Mouse (Mus musculus): ENCODE measurements around the gene Leng9. TPM values are rescaled to one million over a fixed set of nuclear protein-coding genes. Genes with fewer than 3 reads are reported as not detected.
"Not testable (repeated sequence)": the region's sequence is repeated elsewhere in the genome, so short reads cannot be mapped to it uniquely, and the experiment has no call there.

The Leng9 gene
- total RNA-seq (2014; fragmentation: Nextera tagmentation), result 0.32 TPM in 1 of 2 replicates, not detected in the other
- 1.4 and 2.0 TPM in 2 replicates for total RNA-seq (2017)

- ATAC-seq (replicated peaks; ENCODE audit: poor library complexity, severe bottlenecking), result no peak
Observed at GRCm38 (mm10) chr7:4150059-4150541, at the start of gene Leng9. Leng9 (minus strand) TSS chr7:4150374.

DNA sequence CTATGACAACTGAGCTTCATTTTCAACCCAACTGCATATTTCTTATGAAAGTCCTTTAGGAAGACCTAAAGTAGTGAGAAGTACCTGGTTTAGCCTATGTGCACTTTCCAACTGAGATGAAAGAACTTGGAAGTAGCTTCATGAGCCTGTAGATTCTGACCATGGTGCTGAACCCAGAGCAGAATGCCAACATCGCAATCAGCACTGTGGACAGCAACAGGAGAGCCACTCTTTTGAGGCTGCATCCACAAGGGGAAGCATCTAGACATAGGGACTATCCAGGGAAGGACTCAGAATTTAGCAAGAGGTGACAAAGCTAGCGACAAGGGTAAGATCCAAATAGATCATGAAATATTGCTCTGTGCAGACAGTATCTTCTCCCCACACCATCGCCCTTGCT, 28.3 kb upstream of the Leng9 start:
- peak; percentile 50 for ATAC-seq (replicated peaks; ENCODE audit: poor library complexity, severe bottlenecking)

- ATAC-seq (replicated peaks; ENCODE audit: poor library complexity, severe bottlenecking), result no peak
Observed at GRCm38 (mm10) chr7:4170193-4170938, 20.2 kb upstream of the Leng9 start.

DNA sequence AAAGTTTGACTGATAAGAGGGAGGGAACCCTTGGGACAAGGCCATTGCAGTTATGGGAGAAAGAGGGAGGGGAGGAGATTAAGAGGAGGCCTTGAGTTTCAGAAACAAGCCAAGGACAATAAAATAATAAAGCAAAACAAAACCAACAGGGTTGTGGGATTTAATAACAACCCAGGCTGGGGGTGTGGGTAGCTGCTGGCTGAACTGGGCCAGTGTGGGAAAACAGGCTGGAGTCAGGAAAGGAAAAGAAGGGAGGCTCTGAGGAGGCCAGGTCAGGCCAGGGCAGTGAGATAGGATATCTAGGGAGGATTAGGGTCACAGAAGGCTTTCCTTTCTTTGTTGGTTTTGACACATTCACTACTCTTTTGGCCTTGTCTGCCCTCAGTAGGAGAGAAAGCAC, 16.9 kb upstream of the Leng9 start:
- ATAC-seq (replicated peaks; ENCODE audit: poor library complexity, severe bottlenecking), result no peak

GRCm38 (mm10) chr7:4165286-4165685, 15.1 kb upstream of the Leng9 start:
- ATAC-seq (replicated peaks; ENCODE audit: poor library complexity, severe bottlenecking), result no peak

DNA sequence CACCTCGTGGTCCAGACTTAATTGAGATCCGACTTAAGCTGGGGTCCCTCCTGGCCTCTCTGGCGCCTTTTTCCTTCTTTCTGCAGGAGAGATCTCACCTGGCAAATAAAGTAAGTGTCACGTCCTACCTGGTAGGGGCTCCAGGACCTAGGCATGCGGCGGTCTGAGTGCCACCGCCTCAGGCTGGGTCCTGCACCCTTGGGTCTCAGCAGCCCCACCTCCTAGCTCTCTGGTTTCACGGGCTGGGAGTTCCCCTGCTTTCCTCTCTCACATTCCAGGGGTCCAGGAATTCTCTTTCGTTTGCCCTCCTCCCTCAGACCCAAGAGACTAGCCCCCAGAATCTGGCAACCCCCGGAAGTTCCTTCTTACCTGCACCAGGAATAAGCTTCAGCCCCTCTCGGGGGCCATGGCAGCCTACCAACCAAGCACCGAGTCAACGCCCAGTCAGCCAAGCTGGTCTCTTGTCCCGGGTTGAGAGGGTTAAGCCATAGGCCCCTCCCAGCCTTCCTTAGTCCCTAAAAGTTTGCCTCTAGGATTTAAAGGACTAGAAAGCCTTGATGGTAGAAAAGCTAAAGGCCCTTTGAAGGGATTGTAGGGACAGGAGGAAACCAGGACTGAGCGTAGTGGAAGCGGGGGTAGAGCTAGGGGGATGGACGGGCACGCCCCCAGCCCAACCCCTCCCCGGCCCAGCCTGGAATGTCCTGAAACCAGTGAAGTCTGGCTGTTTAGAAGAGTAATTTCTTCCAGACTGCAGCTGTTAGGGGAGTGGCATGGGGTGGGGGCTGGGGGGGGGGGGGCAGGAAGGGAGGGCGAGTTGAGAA, 14.1 kb upstream of the Leng9 start, which contains the start of gene Cdc42ep5:
Cdc42ep5 (minus strand) TSS at position 771 of the 821 bp plus-strand sequence.
- ATAC-seq (replicated peaks; ENCODE audit: poor library complexity, severe bottlenecking), result no peak

DNA sequence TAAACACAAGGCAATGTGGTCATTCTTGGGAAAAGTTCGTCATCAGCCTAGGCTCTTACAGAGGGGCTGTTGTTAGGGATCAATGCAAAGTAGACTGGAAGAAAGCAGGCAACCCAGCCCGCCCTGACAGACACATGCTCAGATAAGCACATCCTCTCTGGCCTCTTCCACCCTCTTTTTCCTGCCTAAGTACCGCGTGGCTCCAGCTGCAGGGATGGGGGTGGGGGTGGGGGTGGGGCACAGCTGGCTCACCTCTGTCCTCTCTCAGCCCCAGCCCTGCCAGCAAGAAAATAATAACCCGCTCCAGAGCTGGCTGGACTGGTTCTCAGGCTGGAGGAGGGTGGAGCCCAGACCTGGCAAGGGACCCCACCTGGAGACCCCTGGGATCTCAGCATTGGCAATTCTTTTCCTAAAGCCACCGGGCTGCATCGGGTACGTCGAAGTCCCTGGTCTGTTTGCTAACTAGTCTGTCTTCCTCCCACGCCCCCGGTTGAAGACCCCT, 13.4 kb upstream of the Leng9 start:
- ATAC-seq (replicated peaks; ENCODE audit: poor library complexity, severe bottlenecking), result no peak

DNA sequence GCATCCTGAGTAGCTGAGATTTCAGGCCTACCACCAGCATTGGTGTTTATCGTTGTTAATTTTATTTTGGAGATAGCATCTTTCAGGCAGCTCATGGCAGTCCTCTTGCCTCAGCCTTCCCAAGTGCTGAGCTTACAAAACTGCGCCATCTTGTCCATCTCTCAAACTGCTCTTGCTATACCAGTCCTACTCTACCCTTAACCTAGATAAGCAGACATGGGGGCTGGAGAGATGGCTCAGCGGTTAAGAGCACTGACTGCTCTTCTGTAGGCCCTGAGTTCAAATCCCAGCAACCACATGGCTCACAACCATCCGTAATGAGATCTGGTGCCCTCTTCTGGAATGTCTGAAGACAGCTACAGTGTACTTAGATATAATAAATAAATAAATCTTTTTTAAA, 11.4 kb upstream of the Leng9 start:
- ATAC-seq (replicated peaks; ENCODE audit: poor library complexity, severe bottlenecking), result not testable (repeated sequence)

- no peak for ATAC-seq (replicated peaks; ENCODE audit: poor library complexity, severe bottlenecking)
Observed at GRCm38 (mm10) chr7:4154976-4155375, 4.8 kb upstream of the Leng9 start.

DNA sequence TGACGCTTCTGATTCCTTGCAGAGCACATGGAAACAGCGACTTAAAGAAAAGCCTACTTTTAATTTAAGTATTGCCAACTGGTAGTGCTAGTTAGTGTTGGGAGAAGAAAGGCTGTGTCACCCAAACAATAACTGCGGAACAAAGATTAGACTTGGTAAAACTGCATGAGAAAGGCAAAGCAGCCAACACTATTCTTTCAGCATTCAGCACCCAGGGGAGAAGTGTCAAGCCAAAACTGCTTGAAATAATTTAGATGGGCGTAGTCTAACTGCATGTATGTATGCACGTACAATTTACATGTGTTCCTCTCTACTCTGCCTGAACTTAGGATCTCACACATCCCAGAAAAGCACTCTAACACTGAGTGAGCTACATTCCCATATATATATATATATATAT, 4.2 kb upstream of the Leng9 start:
- no peak for ATAC-seq (replicated peaks; ENCODE audit: poor library complexity, severe bottlenecking)

GRCm38 (mm10) chr7:4151241-4151640, 1.1 kb upstream of the Leng9 start:
- no peak; the same call in 1 of the 2 replicates for ATAC-seq (replicated peaks; ENCODE audit: poor library complexity, severe bottlenecking)

GRCm38 (mm10) chr7:4150811-4151221, 642 bp upstream of the Leng9 start:
- peak; percentile 45 for ATAC-seq (replicated peaks; ENCODE audit: poor library complexity, severe bottlenecking)

- ATAC-seq (replicated peaks; ENCODE audit: poor library complexity, severe bottlenecking), result peak; percentile 60
Observed at GRCm38 (mm10) chr7:4149209-4150054, 742 bp downstream of the Leng9 start.

GRCm38 (mm10) chr7:4148341-4149208, 1.6 kb downstream of the Leng9 start:
- ATAC-seq (replicated peaks; ENCODE audit: poor library complexity, severe bottlenecking), result peak; percentile 3; the same call in 1 of the 2 replicates

DNA sequence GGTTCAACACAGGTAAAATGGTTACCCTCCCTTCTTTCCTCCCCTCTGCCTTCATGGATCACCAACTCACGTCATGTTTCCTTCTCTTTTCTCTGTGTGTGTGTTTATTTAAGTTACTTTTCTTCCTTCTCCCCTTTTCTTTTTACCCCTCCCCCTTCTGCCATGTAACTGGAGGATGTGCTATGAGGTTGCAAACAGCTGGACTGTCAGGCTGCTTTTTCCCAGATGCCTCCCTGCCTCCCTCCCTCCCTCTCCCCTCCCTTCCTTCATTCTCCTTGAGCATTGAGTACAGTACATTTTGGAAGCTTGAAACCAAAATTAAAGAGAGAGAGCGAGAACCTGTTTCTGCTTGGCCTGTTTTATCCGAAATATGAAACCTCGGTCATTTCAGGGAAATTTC, 2.3 kb downstream of the Leng9 start:
- ATAC-seq (replicated peaks; ENCODE audit: poor library complexity, severe bottlenecking), result no peak

GRCm38 (mm10) chr7:4147371-4147770, 2.8 kb downstream of the Leng9 start:
- no peak for ATAC-seq (replicated peaks; ENCODE audit: poor library complexity, severe bottlenecking)

GRCm38 (mm10) chr7:4146241-4147180, 3.7 kb downstream of the Leng9 start:
- no peak for ATAC-seq (replicated peaks; ENCODE audit: poor library complexity, severe bottlenecking)
